Comparison of ENCODE assay signal across 9 mouse cellular contexts in the genomic region with DNA sequence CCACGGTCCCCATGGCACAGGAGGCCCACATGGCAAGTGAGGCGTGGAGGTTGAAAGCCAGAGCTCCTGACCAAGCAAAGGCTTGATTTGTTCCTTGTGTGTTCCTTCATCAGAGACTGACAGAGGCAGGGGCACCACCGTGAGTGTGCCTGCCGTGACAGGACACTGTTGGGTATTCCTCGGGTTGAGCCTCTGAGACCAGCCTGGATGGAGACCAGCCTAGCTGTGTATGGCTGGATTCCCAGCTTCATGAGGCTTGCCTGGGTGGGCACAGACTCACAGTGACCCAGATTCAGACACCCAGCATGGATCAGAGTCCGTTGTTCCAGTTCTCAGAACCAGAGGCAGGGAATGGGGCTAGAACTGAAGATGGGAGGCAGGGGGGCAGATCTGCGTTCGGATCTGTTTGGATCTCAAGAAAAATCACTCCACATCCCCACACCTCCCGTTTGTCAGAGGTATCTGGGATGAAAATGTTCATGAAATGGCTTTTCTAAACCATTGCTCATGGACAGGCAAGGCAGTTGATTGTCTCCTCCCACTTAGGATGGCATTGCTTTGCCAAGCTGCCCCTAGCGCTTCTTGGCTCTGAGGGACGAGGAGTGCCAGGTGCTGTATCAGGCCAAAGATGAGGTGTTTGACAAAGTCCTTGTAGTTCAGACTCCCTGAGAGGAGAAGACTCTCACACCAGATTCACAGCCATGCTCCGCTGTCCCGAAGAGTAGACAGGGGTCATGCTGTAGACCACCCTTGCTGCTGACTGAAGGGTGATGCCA. TPM values are rescaled to one million over a fixed set of nuclear protein-coding genes. Genes with fewer than 3 reads are reported as not detected.
DNase-seq lines count a peak whose midpoint lies in the region; ATAC-seq and TF ChIP-seq lines count a peak whose summit lies in the region.
"Had no signal": no experiment of that assay in that cellular context is flagged by ENCODE, and none has a peak within 500 bp of the region (broad histone marks: within the 10 kb centered on the region; RNA-seq: fewer than 3 reads in every experiment).

No protein-coding gene starts in this region.

- no peak overlapping the region for H3K9ac ChIP-seq in kidney, embryonic 14.5 days (ENCODE audit: low read depth, low read length)
- H3K9ac ChIP-seq in intestine, embryonic 16.5 days (ENCODE audit: low read depth, low read length), result peak overlapping the region; percentile 7; the same call in 1 of the 2 replicates

- no peak for TF ChIP-seq CTCF in kidney, adult 2 months (conservative IDR thresholded peaks at IDR 0.05; ENCODE audit: insufficient read depth, insufficient read length, low read depth, low read length)
- TF ChIP-seq CTCF in layer of hippocampus, adult 2 months (conservative IDR thresholded peaks at IDR 0.05), result no peak

- H3K9me3 ChIP-seq in kidney, embryonic 14.5 days (ENCODE audit: control insufficient read depth, low read length), result no peaks in the 10 kb centered on the region
- no peaks in the 10 kb centered on the region for H3K9me3 ChIP-seq in intestine, embryonic 16.5 days (ENCODE audit: control insufficient read depth, low read length)

- 69% methylated on average over 13 of the region's 13 CpGs for WGBS in kidney, adult 2 months
- WGBS in kidney, embryonic 14.5 days, result 86% methylated on average over 13 of the region's 13 CpGs
- 87% methylated on average over 13 of the region's 13 CpGs for WGBS in intestine, embryonic 16.5 days

- H3K27me3 ChIP-seq in kidney, adult 2 months (replicated peaks; ENCODE audit: control insufficient read depth, insufficient read depth, low read length), result no peaks in the 10 kb centered on the region
- no peaks in the 10 kb centered on the region for H3K27me3 ChIP-seq in kidney, embryonic 14.5 days (ENCODE audit: control insufficient read depth, insufficient read depth, low read length)
- no peaks in the 10 kb centered on the region for H3K27me3 ChIP-seq in intestine, embryonic 16.5 days (replicated peaks; ENCODE audit: control insufficient read depth, insufficient read depth, low read length)

- H3K36me3 ChIP-seq in kidney, adult 2 months (ENCODE audit: control insufficient read depth, insufficient read depth, low read length), result no peaks in the 10 kb centered on the region
- H3K36me3 ChIP-seq in kidney, embryonic 14.5 days (ENCODE audit: control insufficient read depth, insufficient read depth, low read length), result no peaks in the 10 kb centered on the region
- H3K36me3 ChIP-seq in intestine, embryonic 16.5 days (ENCODE audit: control insufficient read depth, insufficient read depth, low read length), result no peaks in the 10 kb centered on the region

- H3K4me1 ChIP-seq in kidney, adult 2 months (ENCODE audit: control insufficient read depth, insufficient read depth, low read length), result peaks cover 33% of the 10 kb centered on the region
- peaks cover 9% of the 10 kb centered on the region; the same call in 1 of the 2 replicates for H3K4me1 ChIP-seq in kidney, embryonic 14.5 days (ENCODE audit: control insufficient read depth, insufficient read depth, low read length)
- H3K4me1 ChIP-seq in intestine, embryonic 16.5 days (ENCODE audit: control insufficient read depth, insufficient read depth, low read length), result peaks cover 19% of the 10 kb centered on the region

- H3K27ac ChIP-seq in kidney, adult 2 months (ENCODE audit: insufficient read depth, low read depth, low read length), result no peak overlapping the region
- H3K27ac ChIP-seq in kidney, embryonic 14.5 days (ENCODE audit: low read depth, low read length), result no peak overlapping the region
- H3K27ac ChIP-seq in intestine, embryonic 16.5 days (ENCODE audit: low read length), result no peak overlapping the region
- H3K27ac ChIP-seq in layer of hippocampus, adult 2 months, result no peak overlapping the region

- no peak overlapping the region for H3K4me2 ChIP-seq in kidney, embryonic 14.5 days (replicated peaks; ENCODE audit: low read depth, low read length)
- H3K4me2 ChIP-seq in intestine, embryonic 16.5 days (ENCODE audit: low read depth, low read length), result 0 out of 2 replicates have a peak overlapping the region, but pooled peaks have one; percentile 79

- no peak for ATAC-seq in kidney, embryonic 14.5 days (ENCODE audit: low FRiP score, low TSS enrichment)
- no peak for ATAC-seq in intestine, embryonic 16.5 days

- no peak for TF ChIP-seq POLR2A in kidney, adult 2 months (IDR thresholded peaks at IDR 0.05; ENCODE audit: low read depth, low read length)

- DNase-seq in kidney, adult 2 months, result peak; percentile 41
- DNase-seq in thymus, postnatal 14 days, result peak; percentile 21
- no peak for DNase-seq in thymus, adult 18-20 months
- no peak for DNase-seq in right cerebral cortex, postnatal 14 days
- DNase-seq in layer of hippocampus, adult 2 months (ENCODE audit: low spot score in 2 of 2), result no peak
- DNase-seq: cerebellum, adult 9-10 months; kidney, adult 11 months had no signal

- H3K4me3 ChIP-seq in kidney, adult 2 months (ENCODE audit: insufficient read depth, low read depth, low read length), result no peak overlapping the region; the same call in 1 of the 2 replicates
- no peak overlapping the region; the same call in 1 of the 2 replicates for H3K4me3 ChIP-seq in kidney, embryonic 14.5 days (ENCODE audit: low read length)
- peak overlapping the region; percentile 70; the same call in 1 of the 2 replicates for H3K4me3 ChIP-seq in intestine, embryonic 16.5 days (ENCODE audit: low read length)
- H3K4me3 ChIP-seq in layer of hippocampus, adult 2 months, result no peak overlapping the region

RNA-seq across cellular contexts. Expression of a gene that starts 1.9 kb away (rescaled TPM):
- polyA plus RNA-seq in kidney, adult 2 months (2012; rRNA removed), result 16.1 and 20.3 TPM in 2 replicates
- 4.0 and 5.9 TPM in 2 replicates for polyA plus RNA-seq in kidney, embryonic 14.5 days (2014; fragmentation: Nextera tagmentation; extraction: Ambion mirVana)
- 12.6 and 14.5 TPM in 2 replicates for polyA plus RNA-seq in intestine, embryonic 16.5 days (2015; fragmentation: Nextera tagmentation; extraction: Ambion mirVana)
- 1 to 10 TPM; 3.2 to 3.9 TPM for total RNA-seq in layer of hippocampus, adult 2 months (2021)

RNA-seq across cellular contexts. Expression of a gene that starts 49.4 kb away (rescaled TPM):
- 1.4 and 6.4 TPM in 2 replicates for polyA plus RNA-seq in kidney, adult 2 months (2012; rRNA removed)
- 0.13 and 0.22 TPM in 2 replicates for polyA plus RNA-seq in kidney, embryonic 14.5 days (2014; fragmentation: Nextera tagmentation; extraction: Ambion mirVana)
- 0.38 and 0.59 TPM in 2 replicates for polyA plus RNA-seq in intestine, embryonic 16.5 days (2015; fragmentation: Nextera tagmentation; extraction: Ambion mirVana)
- total RNA-seq in layer of hippocampus, adult 2 months (2021), result under 1 TPM; 0.98 to 1.00 TPM

Comparison
In these comparisons a context has a peak if more than half of its experiments do, and no peak if none do; other contexts are left out.
1. DNase-seq: peak in kidney, adult 2 months (single experiment) and thymus, postnatal 14 days (single experiment); none in thymus, adult 18-20 months (0 of 2), right cerebral cortex, postnatal 14 days (single experiment) and layer of hippocampus, adult 2 months (0 of 2).